Mouse (Mus musculus) erythroblast, embryonic 14.5 days (primary cell): ENCODE results near the gene Mindy4.

Experiments
- GATA1 ChIP-seq: IDR thresholded peaks from 2 replicates; pipeline ENCODE4 v1.6.1; 2012; ENCODE audit warnings: low read length, inconsistent platforms, mixed read lengths
- TAL1 ChIP-seq: IDR thresholded peaks from 3 replicates; pipeline ENCODE4 v1.6.1; 2012; ENCODE audit warnings: low read length, inconsistent platforms, mixed read lengths

- TF ChIP-seq GATA1: no peak
- no peak for TF ChIP-seq TAL1
Measured at GRCm38 (mm10) chr6:55262161-55262560, 59.0 kb downstream of the Mindy4 start.
